In the genomic region with DNA sequence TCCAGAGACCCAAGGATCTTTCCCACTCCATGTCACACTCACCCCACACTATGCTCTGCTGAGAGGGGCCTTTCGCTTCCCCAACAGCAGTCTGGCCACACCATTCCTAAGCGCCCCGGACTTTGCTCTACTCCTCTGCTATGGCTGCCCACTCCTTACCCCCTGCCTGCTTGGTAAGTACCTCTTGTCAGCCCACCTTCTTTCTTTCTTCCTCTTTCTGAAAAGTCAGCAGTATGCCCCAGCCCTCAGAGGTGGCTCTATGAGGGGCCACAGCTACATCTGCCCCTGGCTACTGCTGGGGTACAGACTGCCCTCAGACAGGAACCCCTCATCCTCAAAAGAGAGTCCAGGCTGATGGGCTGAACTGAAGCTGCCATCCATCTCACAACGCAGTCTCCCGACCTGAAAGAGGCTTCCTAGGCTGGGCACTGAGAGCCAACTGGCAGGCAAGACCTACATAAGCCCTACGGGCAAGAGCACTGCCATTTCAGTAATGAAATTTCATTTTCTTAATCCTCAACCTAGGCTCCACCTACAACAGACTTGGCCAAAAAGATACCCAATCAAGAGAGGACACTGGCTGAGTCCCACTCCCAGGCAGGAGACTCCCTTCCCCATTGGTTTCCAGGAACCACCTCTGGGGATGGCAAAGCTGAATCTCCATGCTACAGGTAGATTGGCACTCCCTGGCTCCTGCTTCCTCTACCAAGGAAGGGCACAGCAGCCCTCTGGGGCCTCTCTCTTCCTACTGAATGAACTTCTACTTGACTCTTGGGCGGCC, we compare ENCODE assay signal across 11 mouse cellular contexts. TPM values are rescaled to one million over a fixed set of nuclear protein-coding genes. Genes with fewer than 3 reads are reported as not detected.
A peak's percentile ranks its signal among the peaks of the same experiment; 100 is the strongest.
DNase-seq lines count a peak whose midpoint lies in the region; ATAC-seq lines count a peak whose summit lies in the region.
"Had no signal": no experiment of that assay in that cellular context is flagged by ENCODE, and none has a peak within 500 bp of the region (broad histone marks: within the 10 kb centered on the region; RNA-seq: fewer than 3 reads in every experiment).

No protein-coding gene starts in this region.

- H3K4me2 ChIP-seq in forebrain, embryonic 13.5 days, result peak overlapping the region; percentile 77; the same call in 1 of the 2 replicates
- no peak overlapping the region for H3K4me2 ChIP-seq in forebrain, embryonic 16.5 days (ENCODE audit: low read length)
- peak overlapping the region; percentile 90 for H3K4me2 ChIP-seq in lung, embryonic 16.5 days (ENCODE audit: low read depth, low read length)
- H3K4me2 ChIP-seq in intestine, embryonic 15.5 days (replicated peaks), result peak overlapping the region; percentile 89; the same call in 1 of the 2 replicates
- H3K4me2 ChIP-seq in hindbrain, embryonic 12.5 days (replicated peaks), result no peak overlapping the region

- no peaks in the 10 kb centered on the region for H3K9me3 ChIP-seq in forebrain, embryonic 13.5 days (replicated peaks)
- no peaks in the 10 kb centered on the region for H3K9me3 ChIP-seq in forebrain, embryonic 16.5 days (ENCODE audit: control insufficient read depth, low read length)
- H3K9me3 ChIP-seq in lung, embryonic 16.5 days (ENCODE audit: control insufficient read depth, low read length), result no peaks in the 10 kb centered on the region
- no peaks in the 10 kb centered on the region for H3K9me3 ChIP-seq in intestine, embryonic 15.5 days
- H3K9me3 ChIP-seq in hindbrain, embryonic 12.5 days (replicated peaks), result no peaks in the 10 kb centered on the region

- H3K27me3 ChIP-seq in forebrain, embryonic 13.5 days, result no peaks in the 10 kb centered on the region
- no peaks in the 10 kb centered on the region for H3K27me3 ChIP-seq in forebrain, embryonic 16.5 days (replicated peaks; ENCODE audit: control insufficient read depth, insufficient read depth, low read length)
- H3K27me3 ChIP-seq in lung, embryonic 16.5 days (ENCODE audit: control insufficient read depth, insufficient read depth, low read depth, low read length), result no peaks in the 10 kb centered on the region
- H3K27me3 ChIP-seq in intestine, embryonic 15.5 days (replicated peaks), result no peaks in the 10 kb centered on the region
- 0 out of 2 replicates have a peak, but pooled peaks cover 5% of the 10 kb centered on the region for H3K27me3 ChIP-seq in hindbrain, embryonic 12.5 days

- peaks cover 66% of the 10 kb centered on the region for H3K79me2 ChIP-seq in macrophage (ENCODE audit: inconsistent target)

- H3K9ac ChIP-seq in forebrain, embryonic 13.5 days, result no peak overlapping the region
- H3K9ac ChIP-seq in forebrain, embryonic 16.5 days (replicated peaks; ENCODE audit: low read depth, low read length), result no peak overlapping the region
- H3K9ac ChIP-seq in lung, embryonic 16.5 days (ENCODE audit: low read length), result no peak overlapping the region
- H3K9ac ChIP-seq in intestine, embryonic 15.5 days, result no peak overlapping the region
- H3K9ac ChIP-seq in hindbrain, embryonic 12.5 days, result no peak overlapping the region

- no peak for ATAC-seq in forebrain, embryonic 13.5 days
- ATAC-seq in forebrain, embryonic 16.5 days, result no peak
- ATAC-seq in lung, embryonic 16.5 days (ENCODE audit: low read depth), result no peak
- ATAC-seq in intestine, embryonic 15.5 days, result no peak
- no peak for ATAC-seq in hindbrain, embryonic 12.5 days (ENCODE audit: low FRiP score)

- DNase-seq in lung, postnatal 36 days, result no peak
- DNase-seq in adrenal gland, postnatal 4 days (ENCODE audit: low spot score in 2 of 2), result no peak
- DNase-seq: cerebellum, postnatal 36 days; gastrocnemius, postnatal 25 days had no signal

- no peak overlapping the region for H3K27ac ChIP-seq in forebrain, embryonic 13.5 days
- no peak overlapping the region for H3K27ac ChIP-seq in forebrain, embryonic 16.5 days (ENCODE audit: low read length)
- H3K27ac ChIP-seq in lung, embryonic 16.5 days (ENCODE audit: low read length), result peak overlapping the region; percentile 36; the same call in 1 of the 2 replicates
- no peak overlapping the region for H3K27ac ChIP-seq in intestine, embryonic 15.5 days
- peak overlapping the region; percentile 99 for H3K27ac ChIP-seq in macrophage
- H3K27ac ChIP-seq in hindbrain, embryonic 12.5 days, result no peak overlapping the region

- H3K4me3 ChIP-seq in forebrain, embryonic 13.5 days, result no peak overlapping the region
- no peak overlapping the region for H3K4me3 ChIP-seq in forebrain, embryonic 16.5 days (replicated peaks; ENCODE audit: low read length)
- H3K4me3 ChIP-seq in lung, embryonic 16.5 days (ENCODE audit: low read length), result no peak overlapping the region
- 0 out of 2 replicates have a peak overlapping the region, but pooled peaks have one; percentile 59 for H3K4me3 ChIP-seq in intestine, embryonic 15.5 days (replicated peaks)
- peak overlapping the region; percentile 91 for H3K4me3 ChIP-seq in macrophage (ENCODE audit: inconsistent target)
- H3K4me3 ChIP-seq in hindbrain, embryonic 12.5 days, result no peak overlapping the region

- peaks cover 20% of the 10 kb centered on the region for H3K4me1 ChIP-seq in forebrain, embryonic 13.5 days
- peaks cover 18% of the 10 kb centered on the region for H3K4me1 ChIP-seq in forebrain, embryonic 16.5 days (replicated peaks; ENCODE audit: control insufficient read depth, insufficient read depth, low read length)
- peaks cover 25% of the 10 kb centered on the region for H3K4me1 ChIP-seq in lung, embryonic 16.5 days (replicated peaks; ENCODE audit: control insufficient read depth, insufficient read depth, low read length)
- peaks cover 29% of the 10 kb centered on the region for H3K4me1 ChIP-seq in intestine, embryonic 15.5 days (replicated peaks)
- peaks cover 21% of the 10 kb centered on the region for H3K4me1 ChIP-seq in hindbrain, embryonic 12.5 days

- 93% methylated on average over 7 of the region's 7 CpGs for WGBS in forebrain, embryonic 13.5 days
- WGBS in forebrain, embryonic 16.5 days, result 92% methylated on average over 7 of the region's 7 CpGs
- 89% methylated on average over 7 of the region's 7 CpGs for WGBS in lung, embryonic 16.5 days
- 93% methylated on average over 7 of the region's 7 CpGs for WGBS in intestine, embryonic 15.5 days
- WGBS in macrophage (ENCODE audit: missing documents), result 28% methylated on average over 4 of the region's 7 CpGs
- WGBS in hindbrain, embryonic 12.5 days, result 96% methylated on average over 7 of the region's 7 CpGs

- H3K36me3 ChIP-seq in forebrain, embryonic 13.5 days (ENCODE audit: poor library complexity, severe bottlenecking), result peaks cover 15% of the 10 kb centered on the region; the same call in 1 of the 2 replicates
- H3K36me3 ChIP-seq in forebrain, embryonic 16.5 days (ENCODE audit: control insufficient read depth, insufficient read depth), result no peaks in the 10 kb centered on the region
- peaks cover 7% of the 10 kb centered on the region; the same call in 1 of the 2 replicates for H3K36me3 ChIP-seq in lung, embryonic 16.5 days (ENCODE audit: control insufficient read depth, insufficient read depth, low read length)
- peaks cover 13% of the 10 kb centered on the region; the same call in 1 of the 2 replicates for H3K36me3 ChIP-seq in intestine, embryonic 15.5 days
- peaks cover 34% of the 10 kb centered on the region for H3K36me3 ChIP-seq in macrophage (ENCODE audit: inconsistent target)
- H3K36me3 ChIP-seq in hindbrain, embryonic 12.5 days, result peaks cover 20% of the 10 kb centered on the region; the same call in 1 of the 2 replicates

RNA-seq across cellular contexts. Expression of gene Ctsz, which starts 1.7 kb away (rescaled TPM):
- polyA plus RNA-seq in forebrain, embryonic 13.5 days (2015; fragmentation: Nextera tagmentation; extraction: Ambion mirVana), result 69.9 and 73.2 TPM in 2 replicates
- 81.2 and 84.9 TPM in 2 replicates for polyA plus RNA-seq in forebrain, embryonic 16.5 days (2015; fragmentation: Nextera tagmentation; extraction: Ambion mirVana)
- polyA plus RNA-seq in lung, embryonic 16.5 days (2015; fragmentation: Nextera tagmentation; extraction: Ambion mirVana), result 228 and 249 TPM in 2 replicates
- polyA plus RNA-seq in intestine, embryonic 15.5 days (2015; fragmentation: Nextera tagmentation; extraction: Ambion mirVana), result 247 and 298 TPM in 2 replicates
- 100 to 1,000 TPM; 207 to 590 (median 358) TPM for total RNA-seq in macrophage (2018; cell fraction: chromatin; rRNA removed)
- 1,000 to 10,000 TPM; 1,634 to 3,370 (median 2,405) TPM for total RNA-seq in macrophage (2018; cell fraction: cytosol; rRNA removed)
- total RNA-seq in macrophage (2018; cell fraction: nucleus; rRNA removed), result 1,000 to 10,000 TPM in 25 of 26 experiments, 100 to 1,000 TPM in 1; 541 to 3,148 (median 1,812) TPM
- polyA plus RNA-seq in macrophage (2018), result 1,508 to 2,797 TPM (median 2,045 TPM) in 3 replicates
- polyA plus RNA-seq in hindbrain, embryonic 12.5 days (2016; fragmentation: Nextera tagmentation; extraction: Ambion mirVana), result 88.4 and 88.8 TPM in 2 replicates
- 100 to 1,000 TPM; 107 to 114 TPM for total RNA-seq in adrenal gland, postnatal 4 days (2021)

RNA-seq across cellular contexts. Expression of gene Tubb1, which starts 13.4 kb away (rescaled TPM):
- polyA plus RNA-seq in forebrain, embryonic 13.5 days (2015; fragmentation: Nextera tagmentation; extraction: Ambion mirVana), result 0.96 and 1.2 TPM in 2 replicates
- 0.24 and 0.63 TPM in 2 replicates for polyA plus RNA-seq in forebrain, embryonic 16.5 days (2015; fragmentation: Nextera tagmentation; extraction: Ambion mirVana)
- 5.6 and 6.7 TPM in 2 replicates for polyA plus RNA-seq in lung, embryonic 16.5 days (2015; fragmentation: Nextera tagmentation; extraction: Ambion mirVana)
- 1.1 and 1.4 TPM in 2 replicates for polyA plus RNA-seq in intestine, embryonic 15.5 days (2015; fragmentation: Nextera tagmentation; extraction: Ambion mirVana)
- total RNA-seq in macrophage (2018; cell fraction: chromatin; rRNA removed), result 1 to 10 TPM in 1 of 26 experiments, under 1 TPM in 6, not detected in 19; 0.47 to 1.1 (median 0.69) TPM
- total RNA-seq in macrophage (2018; cell fraction: cytosol; rRNA removed), result under 1 TPM; 0.09 to 0.90 (median 0.46) TPM
- 1 to 10 TPM in 7 of 26 experiments, under 1 TPM in 14, not detected in 5; 0.40 to 2.1 (median 0.73) TPM for total RNA-seq in macrophage (2018; cell fraction: nucleus; rRNA removed)
- polyA plus RNA-seq in macrophage (2018), result 0.50 to 0.63 TPM in 2 of 3 replicates, not detected in the other
- 3.3 and 3.4 TPM in 2 replicates for polyA plus RNA-seq in hindbrain, embryonic 12.5 days (2016; fragmentation: Nextera tagmentation; extraction: Ambion mirVana)
- 1 to 10 TPM; 1.4 to 2.7 TPM for total RNA-seq in adrenal gland, postnatal 4 days (2021)
- total RNA-seq: layer of hippocampus, postnatal 10 days had no signal

RNA-seq across cellular contexts. Expression of gene Nelfcd, which starts 21.5 kb away (rescaled TPM):
- 131 and 147 TPM in 2 replicates for polyA plus RNA-seq in forebrain, embryonic 13.5 days (2015; fragmentation: Nextera tagmentation; extraction: Ambion mirVana)
- 106 and 109 TPM in 2 replicates for polyA plus RNA-seq in forebrain, embryonic 16.5 days (2015; fragmentation: Nextera tagmentation; extraction: Ambion mirVana)
- 136 and 140 TPM in 2 replicates for polyA plus RNA-seq in lung, embryonic 16.5 days (2015; fragmentation: Nextera tagmentation; extraction: Ambion mirVana)
- polyA plus RNA-seq in intestine, embryonic 15.5 days (2015; fragmentation: Nextera tagmentation; extraction: Ambion mirVana), result 83.3 and 83.6 TPM in 2 replicates
- 10 to 100 TPM; 10.1 to 69.1 (median 38.7) TPM for total RNA-seq in macrophage (2018; cell fraction: chromatin; rRNA removed)
- 10 to 100 TPM in 23 of 26 experiments, 1 to 10 TPM in 3; 7.9 to 15.8 (median 12.6) TPM for total RNA-seq in macrophage (2018; cell fraction: cytosol; rRNA removed)
- total RNA-seq in macrophage (2018; cell fraction: nucleus; rRNA removed), result 10 to 100 TPM in 21 of 26 experiments, 1 to 10 TPM in 5; 5.3 to 42.4 (median 17.5) TPM
- polyA plus RNA-seq in macrophage (2018), result 7.5 to 17.9 TPM (median 16.7 TPM) in 3 replicates
- 144 and 154 TPM in 2 replicates for polyA plus RNA-seq in hindbrain, embryonic 12.5 days (2016; fragmentation: Nextera tagmentation; extraction: Ambion mirVana)
- 10 to 100 TPM; 77.0 to 78.4 TPM for total RNA-seq in adrenal gland, postnatal 4 days (2021)

RNA-seq across cellular contexts. Expression of gene Atp5e, which starts 26.8 kb away (rescaled TPM):
- polyA plus RNA-seq in forebrain, embryonic 13.5 days (2015; fragmentation: Nextera tagmentation; extraction: Ambion mirVana), result 740 and 832 TPM in 2 replicates
- 529 and 555 TPM in 2 replicates for polyA plus RNA-seq in forebrain, embryonic 16.5 days (2015; fragmentation: Nextera tagmentation; extraction: Ambion mirVana)
- polyA plus RNA-seq in lung, embryonic 16.5 days (2015; fragmentation: Nextera tagmentation; extraction: Ambion mirVana), result 794 and 878 TPM in 2 replicates
- 746 and 850 TPM in 2 replicates for polyA plus RNA-seq in intestine, embryonic 15.5 days (2015; fragmentation: Nextera tagmentation; extraction: Ambion mirVana)
- total RNA-seq in macrophage (2018; cell fraction: chromatin; rRNA removed), result 10 to 100 TPM in 17 of 26 experiments, 1 to 10 TPM in 9; 3.3 to 67.2 (median 12.4) TPM
- 100 to 1,000 TPM; 291 to 451 (median 384) TPM for total RNA-seq in macrophage (2018; cell fraction: cytosol; rRNA removed)
- total RNA-seq in macrophage (2018; cell fraction: nucleus; rRNA removed), result 100 to 1,000 TPM in 1 of 26 experiments, 10 to 100 TPM in 25; 19.0 to 103 (median 51.4) TPM
- polyA plus RNA-seq in macrophage (2018), result 62.0 to 577 TPM (median 488 TPM) in 3 replicates
- 709 and 802 TPM in 2 replicates for polyA plus RNA-seq in hindbrain, embryonic 12.5 days (2016; fragmentation: Nextera tagmentation; extraction: Ambion mirVana)
- 100 to 1,000 TPM; 380 to 432 TPM for total RNA-seq in adrenal gland, postnatal 4 days (2021)

RNA-seq across cellular contexts. Expression of gene Prelid3b, which starts 35.8 kb away (rescaled TPM):
- 120 and 124 TPM in 2 replicates for polyA plus RNA-seq in forebrain, embryonic 13.5 days (2015; fragmentation: Nextera tagmentation; extraction: Ambion mirVana)
- polyA plus RNA-seq in forebrain, embryonic 16.5 days (2015; fragmentation: Nextera tagmentation; extraction: Ambion mirVana), result 120 and 121 TPM in 2 replicates
- 116 and 117 TPM in 2 replicates for polyA plus RNA-seq in lung, embryonic 16.5 days (2015; fragmentation: Nextera tagmentation; extraction: Ambion mirVana)
- polyA plus RNA-seq in intestine, embryonic 15.5 days (2015; fragmentation: Nextera tagmentation; extraction: Ambion mirVana), result 125 and 127 TPM in 2 replicates
- 10 to 100 TPM; 17.7 to 49.5 (median 34.4) TPM for total RNA-seq in macrophage (2018; cell fraction: chromatin; rRNA removed)
- total RNA-seq in macrophage (2018; cell fraction: cytosol; rRNA removed), result 10 to 100 TPM; 43.7 to 70.0 (median 55.6) TPM
- total RNA-seq in macrophage (2018; cell fraction: nucleus; rRNA removed), result 10 to 100 TPM; 23.5 to 49.1 (median 33.6) TPM
- polyA plus RNA-seq in macrophage (2018), result 44.0 to 102 TPM (median 81.1 TPM) in 3 replicates
- 95.5 and 102 TPM in 2 replicates for polyA plus RNA-seq in hindbrain, embryonic 12.5 days (2016; fragmentation: Nextera tagmentation; extraction: Ambion mirVana)
- 100 to 1,000 TPM in 1 of 2 experiments, 10 to 100 TPM in 1; 98.1 to 101 TPM for total RNA-seq in adrenal gland, postnatal 4 days (2021)

Comparison
In these comparisons a context has a peak if more than half of its experiments do, and no peak if none do; other contexts are left out.
1. H3K4me2 ChIP-seq: peak in forebrain, embryonic 13.5 days (single experiment), lung, embryonic 16.5 days (single experiment) and intestine, embryonic 15.5 days (single experiment); none in forebrain, embryonic 16.5 days (single experiment) and hindbrain, embryonic 12.5 days (single experiment).
2. H3K27ac ChIP-seq: peak in lung, embryonic 16.5 days (single experiment) and macrophage (single experiment); none in forebrain, embryonic 13.5 days (single experiment), forebrain, embryonic 16.5 days (single experiment), intestine, embryonic 15.5 days (single experiment) and hindbrain, embryonic 12.5 days (single experiment).
3. H3K4me3 ChIP-seq: peak in intestine, embryonic 15.5 days (single experiment) and macrophage (single experiment); none in forebrain, embryonic 13.5 days (single experiment), forebrain, embryonic 16.5 days (single experiment), lung, embryonic 16.5 days (single experiment) and hindbrain, embryonic 12.5 days (single experiment).